Mouse (Mus musculus): ENCODE results near the gene Bhlhe41. TPM values are rescaled to one million over a fixed set of nuclear protein-coding genes. Genes with fewer than 3 reads are reported as not detected.

The Bhlhe41 gene
- polyA plus RNA-seq, 1 experiment from 2014 or later: 8.5 TPM

GRCm38 (mm10) chr6:145823588-145824234, 41.6 kb downstream of the Bhlhe41 start:
- Histone ChIP-seq H3K27me3 (ENCODE audit: control insufficient read depth, insufficient read depth, low read length) (no peaks in the 10 kb centered on the region), H3K4me3 (ENCODE audit: low read depth, low read length) (no peak overlapping the region), H3K4me2 (no peak overlapping the region), H3K9me3 (replicated peaks; ENCODE audit: control insufficient read depth, low read length) (no peaks in the 10 kb centered on the region), H3K4me1 (ENCODE audit: control insufficient read depth, insufficient read depth, low read length) (peaks cover 6% of the 10 kb centered on the region), H3K9ac (ENCODE audit: low read depth, low read length) (no peak overlapping the region), H3K27ac (ENCODE audit: low read depth, low read length) (no peak overlapping the region), H3K36me3 (ENCODE audit: control insufficient read depth, insufficient read depth, low read length) (peaks cover 6% of the 10 kb centered on the region)
- ATAC-seq (replicated peaks; ENCODE audit: insufficient number of reproducible peaks, low FRiP score, low TSS enrichment): no peak
- 40% methylated on average over 5 of the region's 5 CpGs for WGBS (ENCODE audit: insufficient replicate concordance)

GRCm38 (mm10) chr6:145823103-145823502, 42.3 kb downstream of the Bhlhe41 start:
- H3K27me3 ChIP-seq (ENCODE audit: control insufficient read depth, insufficient read depth, low read length): no peaks in the 10 kb centered on the region
- H3K4me1 ChIP-seq (ENCODE audit: control insufficient read depth, insufficient read depth, low read length): peaks cover 6% of the 10 kb centered on the region
- no peaks in the 10 kb centered on the region for H3K9me3 ChIP-seq (replicated peaks; ENCODE audit: control insufficient read depth, low read length)
- H3K4me3 ChIP-seq (ENCODE audit: low read depth, low read length): no peak overlapping the region
- H3K27ac ChIP-seq (ENCODE audit: low read depth, low read length): no peak overlapping the region
- no peak overlapping the region for H3K9ac ChIP-seq (ENCODE audit: low read depth, low read length)
- peak; percentile 59; the same call in 1 of the 2 replicates for ATAC-seq (replicated peaks; ENCODE audit: insufficient number of reproducible peaks, low FRiP score, low TSS enrichment)
- 44% methylated on average over 6 of the region's 6 CpGs for WGBS (ENCODE audit: insufficient replicate concordance)
- H3K4me2 ChIP-seq: no peak overlapping the region
- peaks cover 6% of the 10 kb centered on the region for H3K36me3 ChIP-seq (ENCODE audit: control insufficient read depth, insufficient read depth, low read length)

GRCm38 (mm10) chr6:145822218-145822617, 43.1 kb downstream of the Bhlhe41 start:
- Histone ChIP-seq H3K9me3 (replicated peaks; ENCODE audit: control insufficient read depth, low read length) (no peaks in the 10 kb centered on the region), H3K27me3 (ENCODE audit: control insufficient read depth, insufficient read depth, low read length) (no peaks in the 10 kb centered on the region), H3K4me3 (ENCODE audit: low read depth, low read length) (no peak overlapping the region), H3K4me1 (ENCODE audit: control insufficient read depth, insufficient read depth, low read length) (peaks cover 6% of the 10 kb centered on the region), H3K9ac (ENCODE audit: low read depth, low read length) (no peak overlapping the region), H3K36me3 (ENCODE audit: control insufficient read depth, insufficient read depth, low read length) (peaks cover 6% of the 10 kb centered on the region), H3K4me2 (no peak overlapping the region), H3K27ac (ENCODE audit: low read depth, low read length) (no peak overlapping the region; the same call in 1 of the 2 replicates)
- no peak for ATAC-seq (replicated peaks; ENCODE audit: insufficient number of reproducible peaks, low FRiP score, low TSS enrichment)
- WGBS (ENCODE audit: insufficient replicate concordance): 77% methylated on average over 5 of the region's 5 CpGs

- no peak overlapping the region for H3K9ac ChIP-seq (ENCODE audit: low read depth, low read length)
- no peak overlapping the region for H3K4me2 ChIP-seq
- 64% methylated on average over 9 of the region's 9 CpGs for WGBS (ENCODE audit: insufficient replicate concordance)
- no peak for ATAC-seq (replicated peaks; ENCODE audit: insufficient number of reproducible peaks, low FRiP score, low TSS enrichment)
- no peaks in the 10 kb centered on the region for H3K27me3 ChIP-seq (ENCODE audit: control insufficient read depth, insufficient read depth, low read length)
- peaks cover 2% of the 10 kb centered on the region; the same call in 1 of the 2 replicates for H3K36me3 ChIP-seq (ENCODE audit: control insufficient read depth, insufficient read depth, low read length)
- H3K4me3 ChIP-seq (ENCODE audit: low read depth, low read length): no peak overlapping the region
- H3K4me1 ChIP-seq (ENCODE audit: control insufficient read depth, insufficient read depth, low read length): peaks cover 9% of the 10 kb centered on the region
- H3K9me3 ChIP-seq (replicated peaks; ENCODE audit: control insufficient read depth, low read length): no peaks in the 10 kb centered on the region
- no peak overlapping the region for H3K27ac ChIP-seq (ENCODE audit: low read depth, low read length)
Measured at GRCm38 (mm10) chr6:145819151-145819550, 46.2 kb downstream of the Bhlhe41 start.

- Histone ChIP-seq H3K4me3 (ENCODE audit: low read depth, low read length) (no peak overlapping the region), H3K9me3 (replicated peaks; ENCODE audit: control insufficient read depth, low read length) (no peaks in the 10 kb centered on the region), H3K27me3 (ENCODE audit: control insufficient read depth, insufficient read depth, low read length) (no peaks in the 10 kb centered on the region), H3K36me3 (ENCODE audit: control insufficient read depth, insufficient read depth, low read length) (peaks cover 2% of the 10 kb centered on the region; the same call in 1 of the 2 replicates), H3K4me1 (ENCODE audit: control insufficient read depth, insufficient read depth, low read length) (0 out of 2 replicates have a peak, but pooled peaks cover 4% of the 10 kb centered on the region), H3K4me2 (peak overlapping the region; percentile 14; the same call in 1 of the 2 replicates), H3K9ac (ENCODE audit: low read depth, low read length) (peak overlapping the region; percentile 28; the same call in 1 of the 2 replicates), H3K27ac (ENCODE audit: low read depth, low read length) (no peak overlapping the region)
- WGBS (ENCODE audit: insufficient replicate concordance): 26% methylated on average over 15 of the region's 15 CpGs
- no peak for ATAC-seq (replicated peaks; ENCODE audit: insufficient number of reproducible peaks, low FRiP score, low TSS enrichment)
Measured at GRCm38 (mm10) chr6:145815200-145815599, 50.2 kb downstream of the Bhlhe41 start.

- Histone ChIP-seq H3K27me3 (ENCODE audit: control insufficient read depth, insufficient read depth, low read length) (no peaks in the 10 kb centered on the region), H3K9ac (ENCODE audit: low read depth, low read length) (no peak overlapping the region), H3K9me3 (replicated peaks; ENCODE audit: control insufficient read depth, low read length) (no peaks in the 10 kb centered on the region), H3K4me2 (no peak overlapping the region), H3K36me3 (ENCODE audit: control insufficient read depth, insufficient read depth, low read length) (peaks cover 2% of the 10 kb centered on the region; the same call in 1 of the 2 replicates), H3K27ac (ENCODE audit: low read depth, low read length) (no peak overlapping the region), H3K4me3 (ENCODE audit: low read depth, low read length) (no peak overlapping the region), H3K4me1 (ENCODE audit: control insufficient read depth, insufficient read depth, low read length) (peaks cover 5% of the 10 kb centered on the region; the same call in 1 of the 2 replicates)
- WGBS (ENCODE audit: insufficient replicate concordance): 71% methylated on average over 1 of the region's 1 CpGs
- ATAC-seq (replicated peaks; ENCODE audit: insufficient number of reproducible peaks, low FRiP score, low TSS enrichment): no peak
Measured at GRCm38 (mm10) chr6:145811174-145811573, 54.2 kb downstream of the Bhlhe41 start.

- H3K4me3 ChIP-seq (ENCODE audit: low read depth, low read length): no peak overlapping the region
- no peaks in the 10 kb centered on the region for H3K9me3 ChIP-seq (replicated peaks; ENCODE audit: control insufficient read depth, low read length)
- no peak for ATAC-seq (replicated peaks; ENCODE audit: insufficient number of reproducible peaks, low FRiP score, low TSS enrichment)
- H3K9ac ChIP-seq (ENCODE audit: low read depth, low read length): no peak overlapping the region
- H3K36me3 ChIP-seq (ENCODE audit: control insufficient read depth, insufficient read depth, low read length): no peaks in the 10 kb centered on the region; the same call in 1 of the 2 replicates
- H3K4me1 ChIP-seq (ENCODE audit: control insufficient read depth, insufficient read depth, low read length): peaks cover 5% of the 10 kb centered on the region; the same call in 1 of the 2 replicates
- H3K27ac ChIP-seq (ENCODE audit: low read depth, low read length): no peak overlapping the region
- H3K27me3 ChIP-seq (ENCODE audit: control insufficient read depth, insufficient read depth, low read length): no peaks in the 10 kb centered on the region
- H3K4me2 ChIP-seq: no peak overlapping the region
- 79% methylated on average over 6 of the region's 6 CpGs for WGBS (ENCODE audit: insufficient replicate concordance)
Measured at GRCm38 (mm10) chr6:145810015-145810414, 55.3 kb downstream of the Bhlhe41 start.

- peaks cover 5% of the 10 kb centered on the region; the same call in 1 of the 2 replicates for H3K4me1 ChIP-seq (ENCODE audit: control insufficient read depth, insufficient read depth, low read length)
- H3K27ac ChIP-seq (ENCODE audit: low read depth, low read length): no peak overlapping the region
- H3K4me2 ChIP-seq: no peak overlapping the region
- no peaks in the 10 kb centered on the region for H3K9me3 ChIP-seq (replicated peaks; ENCODE audit: control insufficient read depth, low read length)
- 78% methylated on average over 7 of the region's 7 CpGs for whole genome bisulfite sequencing (ENCODE audit: insufficient replicate concordance)
- no peak overlapping the region for H3K4me3 ChIP-seq (ENCODE audit: low read depth, low read length)
- ATAC-seq (replicated peaks; ENCODE audit: insufficient number of reproducible peaks, low FRiP score, low TSS enrichment): no peak
- H3K27me3 ChIP-seq (ENCODE audit: control insufficient read depth, insufficient read depth, low read length): no peaks in the 10 kb centered on the region
- no peaks in the 10 kb centered on the region; the same call in 1 of the 2 replicates for H3K36me3 ChIP-seq (ENCODE audit: control insufficient read depth, insufficient read depth, low read length)
- no peak overlapping the region for H3K9ac ChIP-seq (ENCODE audit: low read depth, low read length)
Measured at GRCm38 (mm10) chr6:145809566-145809965, 55.8 kb downstream of the Bhlhe41 start.

Data from heart, embryonic 11.5 days (tissue).